Mouse (Mus musculus): Measurements from ENCODE around the gene Hspa5. TPM values are rescaled to one million over a fixed set of nuclear protein-coding genes. Genes with fewer than 3 reads are reported as not detected.
"Not testable (repeated sequence)": the region's sequence is repeated elsewhere in the genome, so short reads cannot be mapped to it uniquely, and the experiment has no call there.

Hspa5 gene
- polyA plus RNA-seq, 1 experiment from 2014 or later = 970 TPM

DNA sequence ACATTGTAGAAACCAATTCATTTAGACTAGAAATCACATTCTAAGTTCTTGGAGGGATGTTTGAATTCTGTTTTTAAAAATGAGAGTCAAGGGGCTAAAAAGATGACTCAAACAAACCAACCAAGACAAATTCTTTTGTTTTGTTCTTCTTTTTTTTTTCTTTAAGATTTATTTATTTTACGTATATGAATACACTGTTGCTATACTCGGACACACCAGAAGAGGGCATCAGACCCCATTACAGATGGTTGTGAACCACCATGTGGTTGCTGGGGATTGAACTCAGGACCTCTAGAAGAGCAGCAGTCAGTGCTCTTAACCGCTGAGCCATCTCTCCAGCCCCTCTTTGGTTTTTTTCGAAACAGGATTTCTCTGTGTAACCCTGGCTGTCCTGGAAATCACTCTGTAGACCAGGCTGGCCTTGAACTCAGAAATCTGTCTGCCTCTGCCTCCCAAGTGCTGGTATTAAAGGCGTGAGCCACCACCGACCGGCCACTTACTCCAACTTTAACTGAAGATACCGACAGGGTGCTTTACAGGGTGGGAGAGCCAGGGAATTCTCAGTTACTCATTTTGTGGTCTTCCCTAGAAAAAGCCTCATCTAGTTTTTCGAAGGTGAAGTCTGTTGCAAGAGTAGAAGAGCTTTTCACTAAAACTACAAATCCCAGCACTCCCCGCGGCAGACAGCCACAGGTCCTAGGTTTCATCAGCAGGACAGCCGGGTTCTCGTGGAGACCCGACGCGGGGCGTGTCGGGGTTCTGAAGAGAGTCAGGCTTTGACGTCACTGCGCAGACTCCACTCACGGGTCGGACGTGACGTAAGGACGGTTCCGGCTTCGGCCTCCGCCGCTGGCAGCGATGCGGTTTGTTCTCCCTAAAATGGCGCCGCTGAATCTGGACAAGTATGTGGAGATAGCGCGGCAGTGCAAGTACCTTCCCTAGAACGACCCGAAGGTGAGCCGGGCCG is 30.0 kb downstream of the Hspa5 start:
- no peaks in the 10 kb centered on the region for H3K27me3 ChIP-seq
- peak overlapping the region; percentile 77 for H3K9ac ChIP-seq
- H3K9me3 ChIP-seq = no peaks in the 10 kb centered on the region
- peak overlapping the region; percentile 33 for H3K4me2 ChIP-seq
- ATAC-seq (ENCODE audit: insufficient number of reproducible peaks, low FRiP score, low TSS enrichment, low read depth) = peak; percentile 97
- peaks cover 23% of the 10 kb centered on the region for H3K4me1 ChIP-seq
- WGBS = 5% methylated on average over 39 of the region's 39 CpGs
- H3K27ac ChIP-seq = peak overlapping the region; percentile 94
- peak overlapping the region; percentile 65 for H3K4me3 ChIP-seq
- H3K36me3 ChIP-seq = peaks cover 9% of the 10 kb centered on the region

DNA sequence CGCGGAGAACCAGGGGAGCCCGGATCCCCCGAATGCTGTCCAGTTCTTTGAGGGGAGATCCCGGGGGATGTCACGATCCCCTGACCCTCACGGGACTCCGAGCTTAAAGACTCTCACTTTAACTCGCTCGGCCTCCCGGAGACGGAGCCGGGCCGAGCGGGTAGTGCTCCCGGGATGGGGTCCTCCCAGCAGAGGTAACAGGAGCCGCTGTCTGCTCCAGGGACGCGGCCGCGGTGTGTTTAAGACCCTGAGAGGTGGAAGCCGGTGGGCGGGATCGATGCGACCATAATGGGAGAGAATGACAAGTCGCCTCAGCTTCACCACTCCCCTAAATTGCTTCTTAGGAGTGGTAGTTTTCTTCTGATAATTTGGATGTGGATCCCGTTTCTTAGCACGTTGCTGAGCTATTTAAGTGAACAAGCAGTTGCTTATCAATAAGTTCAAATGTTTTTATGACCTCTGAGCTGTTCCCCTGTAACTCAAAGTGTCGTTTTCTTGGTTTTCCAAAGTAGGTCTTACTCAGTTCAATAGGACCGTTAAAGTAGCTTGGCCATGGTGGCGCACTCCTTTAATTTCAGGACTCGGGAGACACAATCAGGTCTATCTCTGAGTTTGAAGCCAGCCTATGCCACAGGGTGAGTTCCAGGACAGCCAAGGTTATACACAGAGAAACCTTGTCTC is 30.9 kb downstream of the Hspa5 start:
- H3K27me3 ChIP-seq; H3K36me3 ChIP-seq; H3K9me3 ChIP-seq; ATAC-seq (ENCODE audit: insufficient number of reproducible peaks, low FRiP score, low TSS enrichment, low read depth): not testable (repeated sequence)
- Histone ChIP-seq H3K27ac (peak overlapping the region; percentile 94), H3K4me3 (peak overlapping the region; percentile 65), H3K4me1 (peaks cover 23% of the 10 kb centered on the region), H3K9ac (peak overlapping the region; percentile 77), H3K4me2 (peak overlapping the region; percentile 57)
- 0% methylated on average over 25 of the region's 32 CpGs for WGBS

- ATAC-seq (ENCODE audit: insufficient number of reproducible peaks, low FRiP score, low TSS enrichment, low read depth) = no peak
- Histone ChIP-seq H3K27me3 (no peaks in the 10 kb centered on the region), H3K27ac (no peak overlapping the region), H3K36me3 (peaks cover 18% of the 10 kb centered on the region), H3K9me3 (no peaks in the 10 kb centered on the region), H3K9ac (no peak overlapping the region), H3K4me2 (peak overlapping the region; percentile 32), H3K4me3 (peak overlapping the region; percentile 16), H3K4me1 (peaks cover 23% of the 10 kb centered on the region)
- 50% methylated on average over 3 of the region's 3 CpGs for WGBS
These were observed 32.0 kb downstream of the Hspa5 start for GRCm38 (mm10) chr2:34803746-34804145.

GRCm38 (mm10) chr2:34804172-34804571 is 32.4 kb downstream of the Hspa5 start:
- peaks cover 20% of the 10 kb centered on the region for H3K4me1 ChIP-seq
- no peak for ATAC-seq (ENCODE audit: insufficient number of reproducible peaks, low FRiP score, low TSS enrichment, low read depth)
- WGBS = 96% methylated on average over 2 of the region's 2 CpGs

DNA sequence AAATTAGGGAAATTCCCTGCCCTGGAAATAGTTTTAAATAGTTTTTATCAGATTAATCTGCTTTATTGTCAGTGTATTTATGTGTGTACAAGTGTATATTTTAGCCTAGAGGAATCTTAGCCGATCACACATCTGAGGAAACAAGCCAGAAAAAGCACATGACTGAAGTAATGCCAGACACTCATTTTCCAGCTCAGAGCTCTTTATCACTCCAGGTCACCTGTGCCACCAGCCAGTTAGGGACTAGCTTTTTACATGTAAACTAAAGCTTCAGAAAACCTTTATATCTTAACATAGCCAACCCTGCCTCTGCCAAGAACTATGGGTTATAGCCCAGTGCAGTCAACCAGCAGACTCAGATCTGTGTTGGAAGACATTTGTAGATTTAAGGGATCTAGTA is 33.0 kb downstream of the Hspa5 start:
- Histone ChIP-seq H3K4me1 (peaks cover 18% of the 10 kb centered on the region), H3K36me3 (peaks cover 27% of the 10 kb centered on the region)
- WGBS = 65% methylated on average over 1 of the region's 1 CpGs

More at GRCm38 (mm10) chr2:34804172-34804571, 32.4 kb downstream of the Hspa5 start:
- Histone ChIP-seq H3K4me3 (no peak overlapping the region), H3K9me3 (no peaks in the 10 kb centered on the region), H3K9ac (no peak overlapping the region), H3K27me3 (no peaks in the 10 kb centered on the region), H3K27ac (no peak overlapping the region), H3K4me2 (no peak overlapping the region), H3K36me3 (peaks cover 22% of the 10 kb centered on the region)

GRCm38 (mm10) chr2:34805364-34805950 is 33.7 kb downstream of the Hspa5 start:
- no peak overlapping the region for H3K27ac ChIP-seq
- H3K27me3 ChIP-seq = no peaks in the 10 kb centered on the region
- ATAC-seq (ENCODE audit: insufficient number of reproducible peaks, low FRiP score, low TSS enrichment, low read depth) = no peak
- no peak overlapping the region for H3K4me3 ChIP-seq
- peaks cover 14% of the 10 kb centered on the region for H3K4me1 ChIP-seq
- H3K9me3 ChIP-seq = no peaks in the 10 kb centered on the region
- H3K4me2 ChIP-seq = no peak overlapping the region
- peaks cover 32% of the 10 kb centered on the region for H3K36me3 ChIP-seq
- no peak overlapping the region for H3K9ac ChIP-seq
- WGBS = 89% methylated on average over 10 of the region's 10 CpGs

More for the DNA sequence above, 33.0 kb downstream of the Hspa5 start:
- Histone ChIP-seq H3K9ac (no peak overlapping the region), H3K4me3 (no peak overlapping the region), H3K27ac (no peak overlapping the region), H3K4me2 (no peak overlapping the region), H3K9me3 (no peaks in the 10 kb centered on the region), H3K27me3 (no peaks in the 10 kb centered on the region)
- ATAC-seq (ENCODE audit: insufficient number of reproducible peaks, low FRiP score, low TSS enrichment, low read depth) = no peak

- Histone ChIP-seq H3K4me1 (peaks cover 12% of the 10 kb centered on the region), H3K36me3 (peaks cover 56% of the 10 kb centered on the region), H3K27me3 (no peaks in the 10 kb centered on the region), H3K4me3 (no peak overlapping the region), H3K9me3 (no peaks in the 10 kb centered on the region), H3K9ac (no peak overlapping the region), H3K27ac (no peak overlapping the region), H3K4me2 (no peak overlapping the region)
- 78% methylated on average over 2 of the region's 2 CpGs for WGBS
- ATAC-seq (ENCODE audit: insufficient number of reproducible peaks, low FRiP score, low TSS enrichment, low read depth) = no peak
These were observed 36.3 kb downstream of the Hspa5 start for GRCm38 (mm10) chr2:34808057-34808456.

DNA sequence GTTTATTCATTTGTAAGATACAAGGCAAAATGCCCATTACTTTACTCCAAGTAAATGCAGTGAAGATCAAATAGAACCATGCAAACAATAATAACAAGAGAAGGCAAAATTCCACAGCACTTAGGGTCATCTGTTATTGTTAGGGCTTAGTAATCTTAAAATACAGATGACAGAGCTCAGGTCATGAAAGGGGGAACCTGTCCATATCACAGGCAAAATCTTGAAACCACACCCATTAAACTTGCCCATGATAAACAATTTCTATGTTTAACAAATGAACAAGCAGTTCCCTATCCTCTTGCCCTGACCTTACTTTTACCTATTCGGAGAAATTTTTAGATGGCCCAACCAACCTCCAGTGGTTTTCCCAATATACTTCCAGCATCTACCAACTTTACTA is 37.8 kb downstream of the Hspa5 start:
- Histone ChIP-seq H3K36me3 (peaks cover 69% of the 10 kb centered on the region), H3K4me3 (no peak overlapping the region), H3K4me1 (peaks cover under 1% of the 10 kb centered on the region; the same call in 1 of the 2 replicates), H3K4me2 (no peak overlapping the region), H3K27ac (no peak overlapping the region), H3K9ac (no peak overlapping the region), H3K9me3 (no peaks in the 10 kb centered on the region), H3K27me3 (no peaks in the 10 kb centered on the region)
- no peak for ATAC-seq (ENCODE audit: insufficient number of reproducible peaks, low FRiP score, low TSS enrichment, low read depth)
- 92% methylated on average over 1 of the region's 1 CpGs for WGBS

GRCm38 (mm10) chr2:34810775-34811174 is 39.0 kb downstream of the Hspa5 start:
- Histone ChIP-seq H3K9ac (no peak overlapping the region), H3K36me3 (peaks cover 76% of the 10 kb centered on the region), H3K4me2 (no peak overlapping the region), H3K27ac (no peak overlapping the region), H3K9me3 (no peaks in the 10 kb centered on the region), H3K4me3 (no peak overlapping the region), H3K4me1 (no peaks in the 10 kb centered on the region), H3K27me3 (no peaks in the 10 kb centered on the region)
- ATAC-seq (ENCODE audit: insufficient number of reproducible peaks, low FRiP score, low TSS enrichment, low read depth) = no peak
- 93% methylated on average over 3 of the region's 3 CpGs for WGBS

DNA sequence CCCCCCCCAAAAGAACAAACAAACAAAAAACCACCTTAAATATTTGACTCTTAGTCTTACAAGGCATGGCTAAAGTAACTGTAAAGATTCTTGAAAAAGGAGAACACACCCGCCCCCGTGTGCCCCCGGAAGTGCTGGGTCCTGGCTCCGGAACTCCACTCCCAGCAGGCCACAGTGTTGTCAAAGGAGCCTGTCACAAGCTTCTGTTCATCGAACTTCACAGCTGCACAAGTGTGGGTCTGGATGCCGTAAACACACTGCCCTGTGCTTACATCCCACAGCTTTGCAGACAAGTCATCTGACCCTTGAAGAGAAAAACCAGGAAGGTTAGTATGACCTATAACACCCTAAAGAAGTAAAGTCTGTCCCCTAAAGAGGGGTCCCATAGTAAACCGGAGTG is 40.9 kb downstream of the Hspa5 start:
- H3K9me3 ChIP-seq = no peaks in the 10 kb centered on the region
- WGBS = 79% methylated on average over 7 of the region's 7 CpGs
- H3K4me2 ChIP-seq = no peak overlapping the region
- no peak for ATAC-seq (ENCODE audit: insufficient number of reproducible peaks, low FRiP score, low TSS enrichment, low read depth)
- H3K36me3 ChIP-seq = peaks cover 79% of the 10 kb centered on the region
- no peaks in the 10 kb centered on the region for H3K4me1 ChIP-seq
- no peaks in the 10 kb centered on the region for H3K27me3 ChIP-seq
- H3K27ac ChIP-seq = no peak overlapping the region
- H3K4me3 ChIP-seq = no peak overlapping the region
- H3K9ac ChIP-seq = no peak overlapping the region

GRCm38 (mm10) chr2:34815893-34816292 is 44.1 kb downstream of the Hspa5 start:
- H3K27ac ChIP-seq; H3K9me3 ChIP-seq; H3K27me3 ChIP-seq; H3K9ac ChIP-seq; H3K4me3 ChIP-seq; H3K4me1 ChIP-seq; H3K4me2 ChIP-seq; ATAC-seq (ENCODE audit: insufficient number of reproducible peaks, low FRiP score, low TSS enrichment, low read depth): not testable (repeated sequence)
- H3K36me3 ChIP-seq = peaks cover 67% of the 10 kb centered on the region
- WGBS = 93% methylated on average over 2 of the region's 2 CpGs

DNA sequence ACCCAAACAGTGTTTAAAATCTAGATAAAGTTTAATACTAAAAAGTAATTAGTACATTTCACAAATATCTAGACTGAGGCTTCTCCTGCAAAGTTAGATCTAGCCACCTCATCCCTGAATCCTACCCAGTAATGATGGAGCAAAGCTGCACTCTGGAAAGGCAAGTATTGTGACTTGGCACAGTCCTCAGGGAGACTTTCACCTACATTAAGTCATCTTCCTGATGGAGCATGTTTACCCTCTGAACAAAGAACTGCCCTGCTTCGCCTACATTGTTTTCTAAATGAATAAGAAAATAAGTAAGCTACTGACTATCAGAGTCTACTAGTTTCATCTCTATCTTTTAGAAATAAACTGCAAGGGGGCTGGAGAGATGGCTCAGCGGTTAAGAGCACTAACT is 46.7 kb downstream of the Hspa5 start:
- ATAC-seq (ENCODE audit: insufficient number of reproducible peaks, low FRiP score, low TSS enrichment, low read depth) = no peak
- 97% methylated on average over 2 of the region's 2 CpGs for WGBS
- no peak overlapping the region for H3K9ac ChIP-seq
- no peaks in the 10 kb centered on the region for H3K4me1 ChIP-seq
- no peaks in the 10 kb centered on the region for H3K27me3 ChIP-seq
- H3K9me3 ChIP-seq = no peaks in the 10 kb centered on the region
- no peak overlapping the region for H3K4me2 ChIP-seq
- H3K4me3 ChIP-seq = no peak overlapping the region
- H3K27ac ChIP-seq = no peak overlapping the region
- peaks cover 58% of the 10 kb centered on the region for H3K36me3 ChIP-seq
